Mouse (Mus musculus) G1E-ER4 (cell line): ENCODE measurements around the gene Fxyd6. TPM values are rescaled to one million over a fixed set of nuclear protein-coding genes. Genes with fewer than 3 reads are reported as not detected.

Experiments used
- GATA1 ChIP-seq: IDR thresholded peaks from one replicate; pipeline ENCODE4 v1.8.0; 2012; ENCODE audit warnings: low read length, inconsistent platforms
- polyA plus RNA-seq: library from polyadenylated mRNA; stranded (reverse); fragments of >175 nt; gene quantifications from 2 replicates; pipeline ENCODE4 v1.2.3, GENCODE M21; 2012

Gene Fxyd6
- polyA plus RNA-seq, 1 experiment = not detected

- no peak for TF ChIP-seq GATA1
Observed at GRCm38 (mm10) chr9:45368341-45368901, 1.6 kb upstream of the Fxyd6 start.

GRCm38 (mm10) chr9:45370616-45371336 is 791 bp downstream of the Fxyd6 start:
- TF ChIP-seq GATA1 = no peak

GRCm38 (mm10) chr9:45371337-45371707 is 1.3 kb downstream of the Fxyd6 start:
- TF ChIP-seq GATA1 = no peak

GRCm38 (mm10) chr9:45373896-45374295 is 3.9 kb downstream of the Fxyd6 start:
- TF ChIP-seq GATA1 = no peak

- TF ChIP-seq GATA1 = no peak
Observed at GRCm38 (mm10) chr9:45374988-45375502, 5.1 kb downstream of the Fxyd6 start.

- TF ChIP-seq GATA1 = no peak
Observed at GRCm38 (mm10) chr9:45376427-45376826, 6.4 kb downstream of the Fxyd6 start.

GRCm38 (mm10) chr9:45376883-45377282 is 6.9 kb downstream of the Fxyd6 start:
- TF ChIP-seq GATA1 = no peak

- TF ChIP-seq GATA1 = no peak
Observed at GRCm38 (mm10) chr9:45380411-45381251, 10.6 kb downstream of the Fxyd6 start.

GRCm38 (mm10) chr9:45382336-45382735 is 12.4 kb downstream of the Fxyd6 start:
- TF ChIP-seq GATA1 = no peak

GRCm38 (mm10) chr9:45382834-45383233 is 12.8 kb downstream of the Fxyd6 start:
- no peak for TF ChIP-seq GATA1

- no peak for TF ChIP-seq GATA1
Observed at GRCm38 (mm10) chr9:45383883-45384282, 13.9 kb downstream of the Fxyd6 start.

- TF ChIP-seq GATA1 = no peak
Observed at GRCm38 (mm10) chr9:45386698-45387097, 16.7 kb downstream of the Fxyd6 start.

- TF ChIP-seq GATA1 = no peak
Observed at GRCm38 (mm10) chr9:45388385-45388994, 18.5 kb downstream of the Fxyd6 start.

- no peak for TF ChIP-seq GATA1
Observed at GRCm38 (mm10) chr9:45389596-45389995, 19.6 kb downstream of the Fxyd6 start.

GRCm38 (mm10) chr9:45391299-45391698 is 21.3 kb downstream of the Fxyd6 start:
- TF ChIP-seq GATA1 = no peak

GRCm38 (mm10) chr9:45395218-45395617 is 25.2 kb downstream of the Fxyd6 start:
- no peak for TF ChIP-seq GATA1
